Mouse (Mus musculus): ENCODE data around the gene Pias4. TPM values are rescaled to one million over a fixed set of nuclear protein-coding genes. Genes with fewer than 3 reads are reported as not detected.
A peak's percentile ranks its signal among the peaks of the same experiment; 100 is the strongest.

Pias4 gene
- polyA plus RNA-seq, 1 experiment from 2014 or later, result 46.5 TPM

DNA sequence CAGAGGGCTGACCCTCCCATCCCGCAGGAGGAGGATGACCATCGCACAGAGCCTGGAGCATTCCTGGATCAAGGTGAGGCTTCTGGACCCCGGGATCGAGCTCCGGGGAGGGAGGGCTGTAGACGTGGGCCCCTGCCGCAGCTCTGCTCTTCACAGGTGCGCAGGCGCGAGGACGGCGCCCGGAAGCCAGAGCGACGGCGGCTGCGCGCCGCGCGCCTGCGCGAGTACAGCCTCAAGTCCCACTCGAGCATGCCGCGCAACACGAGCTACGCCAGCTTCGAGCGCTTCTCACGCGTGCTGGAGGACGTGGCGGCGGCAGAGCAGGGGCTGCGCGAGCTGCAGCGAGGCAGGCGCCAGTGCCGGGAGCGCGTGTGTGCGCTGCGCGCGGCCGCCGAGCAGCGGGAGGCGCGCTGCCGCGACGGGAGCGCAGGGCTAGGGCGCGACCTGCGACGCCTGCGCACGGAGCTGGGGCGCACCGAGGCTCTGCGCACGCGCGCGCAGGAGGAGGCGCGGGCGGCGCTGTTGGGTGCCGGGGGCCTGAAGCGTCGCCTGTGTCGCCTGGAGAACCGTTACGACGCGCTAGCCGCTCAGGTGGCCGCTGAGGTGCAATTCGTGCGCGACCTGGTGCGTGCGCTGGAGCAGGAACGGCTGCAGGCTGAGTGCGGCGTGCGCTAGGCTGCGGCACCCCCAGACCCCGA is 24.7 kb upstream of the Pias4 start:
- Histone ChIP-seq H3K4me1 (ENCODE audit: control insufficient read depth, insufficient read depth, low read length) (peaks cover 15% of the 10 kb centered on the region), H3K9ac (ENCODE audit: low read length) (peak overlapping the region; percentile 86), H3K4me3 (ENCODE audit: low read depth, low read length) (peak overlapping the region; percentile 62), H3K27me3 (ENCODE audit: control insufficient read depth, insufficient read depth, low read length) (peaks cover 21% of the 10 kb centered on the region), H3K9me3 (ENCODE audit: control insufficient read depth, low read length) (no peaks in the 10 kb centered on the region), H3K4me2 (peak overlapping the region; percentile 95), H3K27ac (ENCODE audit: low read depth, low read length) (peak overlapping the region; percentile 77), H3K36me3 (ENCODE audit: control insufficient read depth, insufficient read depth, low read length) (peaks cover 2% of the 10 kb centered on the region; the same call in 1 of the 2 replicates)
- ATAC-seq (ENCODE audit: low FRiP score) (peak; percentile 84), DNase-seq (ENCODE audit: low spot score, missing footprints) (peak; percentile 97)
- WGBS, result 1% methylated on average over 92 of the region's 93 CpGs

DNA sequence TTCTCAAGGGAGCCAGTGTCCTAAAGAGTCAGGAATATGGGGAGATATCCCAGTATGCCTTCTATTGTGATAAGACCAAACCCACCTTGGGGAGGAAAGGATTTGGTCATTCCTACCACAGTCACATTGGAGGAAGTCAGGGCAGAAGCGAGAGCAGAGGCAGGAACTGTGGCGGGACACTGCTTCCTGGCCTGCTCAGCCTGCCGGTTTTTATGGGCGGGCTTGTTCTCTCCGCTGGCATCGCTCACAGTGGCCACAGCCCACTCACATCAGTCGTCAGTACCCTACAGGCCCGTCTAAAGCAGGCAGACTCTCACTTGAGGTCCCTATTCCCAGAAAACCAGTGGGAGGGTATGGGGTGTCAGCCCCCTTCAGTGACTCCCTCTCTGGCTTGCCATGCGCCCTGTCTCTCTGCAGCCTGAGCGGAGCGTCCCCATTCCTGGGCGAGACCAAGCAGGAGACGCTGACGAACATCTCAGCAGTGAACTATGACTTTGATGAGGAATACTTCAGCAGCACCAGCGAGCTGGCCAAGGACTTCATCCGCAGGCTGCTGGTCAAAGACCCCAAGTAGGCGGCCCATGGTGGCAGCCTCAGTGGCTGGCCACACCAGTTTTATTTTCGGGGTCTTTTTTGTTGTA is 23.7 kb upstream of the Pias4 start:
- peaks cover 15% of the 10 kb centered on the region for H3K4me1 ChIP-seq (ENCODE audit: control insufficient read depth, insufficient read depth, low read length)
- no peaks in the 10 kb centered on the region for H3K9me3 ChIP-seq (ENCODE audit: control insufficient read depth, low read length)
- peaks cover 21% of the 10 kb centered on the region for H3K27me3 ChIP-seq (ENCODE audit: control insufficient read depth, insufficient read depth, low read length)
- no peak overlapping the region for H3K27ac ChIP-seq (ENCODE audit: low read depth, low read length)
- no peak for DNase-seq (ENCODE audit: low spot score, missing footprints)
- no peak overlapping the region; the same call in 1 of the 2 replicates for H3K9ac ChIP-seq (ENCODE audit: low read length)
- ATAC-seq (ENCODE audit: low FRiP score), result no peak
- 90% methylated on average over 18 of the region's 18 CpGs for WGBS
- H3K36me3 ChIP-seq (ENCODE audit: control insufficient read depth, insufficient read depth, low read length), result peaks cover 5% of the 10 kb centered on the region; the same call in 1 of the 2 replicates
- H3K4me3 ChIP-seq (ENCODE audit: low read depth, low read length), result no peak overlapping the region
- no peak overlapping the region for H3K4me2 ChIP-seq

GRCm38 (mm10) chr10:81190912-81191321 is 23.2 kb upstream of the Pias4 start:
- Histone ChIP-seq H3K27ac (ENCODE audit: low read depth, low read length) (no peak overlapping the region), H3K4me2 (no peak overlapping the region), H3K27me3 (ENCODE audit: control insufficient read depth, insufficient read depth, low read length) (peaks cover 21% of the 10 kb centered on the region), H3K36me3 (ENCODE audit: control insufficient read depth, insufficient read depth, low read length) (peaks cover 5% of the 10 kb centered on the region; the same call in 1 of the 2 replicates), H3K4me1 (ENCODE audit: control insufficient read depth, insufficient read depth, low read length) (peaks cover 15% of the 10 kb centered on the region), H3K9ac (ENCODE audit: low read length) (no peak overlapping the region), H3K4me3 (ENCODE audit: low read depth, low read length) (no peak overlapping the region), H3K9me3 (ENCODE audit: control insufficient read depth, low read length) (no peaks in the 10 kb centered on the region)
- DNase-seq (ENCODE audit: low spot score, missing footprints), result no peak
- WGBS, result 75% methylated on average over 6 of the region's 6 CpGs
- ATAC-seq (ENCODE audit: low FRiP score), result no peak

- 71% methylated on average over 31 of the region's 31 CpGs for WGBS
- no peak for ATAC-seq (ENCODE audit: low FRiP score)
- Histone ChIP-seq H3K9ac (ENCODE audit: low read length) (no peak overlapping the region), H3K9me3 (ENCODE audit: control insufficient read depth, low read length) (no peaks in the 10 kb centered on the region), H3K27ac (ENCODE audit: low read depth, low read length) (no peak overlapping the region), H3K4me3 (ENCODE audit: low read depth, low read length) (no peak overlapping the region), H3K36me3 (ENCODE audit: control insufficient read depth, insufficient read depth, low read length) (peaks cover 5% of the 10 kb centered on the region; the same call in 1 of the 2 replicates), H3K4me2 (no peak overlapping the region), H3K27me3 (ENCODE audit: control insufficient read depth, insufficient read depth, low read length) (peaks cover 16% of the 10 kb centered on the region), H3K4me1 (ENCODE audit: control insufficient read depth, insufficient read depth, low read length) (peaks cover 15% of the 10 kb centered on the region)
- DNase-seq (ENCODE audit: low spot score, missing footprints), result peak; percentile 93
These were observed 22.7 kb upstream of the Pias4 start for GRCm38 (mm10) chr10:81190236-81190911.

DNA sequence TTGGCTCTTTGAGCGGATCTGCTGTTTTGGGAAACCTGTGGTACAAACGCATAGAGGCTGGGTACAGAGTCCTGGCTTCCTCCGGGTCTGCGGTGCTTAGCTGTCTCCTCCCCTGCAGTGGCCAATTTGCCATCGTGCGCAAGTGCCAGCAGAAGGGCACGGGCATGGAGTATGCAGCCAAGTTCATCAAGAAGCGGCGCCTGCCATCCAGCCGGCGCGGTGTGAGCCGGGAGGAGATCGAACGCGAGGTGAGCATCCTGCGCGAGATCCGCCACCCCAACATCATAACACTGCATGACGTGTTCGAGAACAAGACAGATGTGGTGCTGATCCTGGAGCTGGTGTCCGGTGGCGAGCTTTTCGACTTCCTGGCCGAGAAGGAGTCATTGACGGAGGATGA is 22.1 kb upstream of the Pias4 start:
- Histone ChIP-seq H3K4me3 (ENCODE audit: low read depth, low read length) (no peak overlapping the region), H3K4me1 (ENCODE audit: control insufficient read depth, insufficient read depth, low read length) (peaks cover 15% of the 10 kb centered on the region), H3K36me3 (ENCODE audit: control insufficient read depth, insufficient read depth, low read length) (peaks cover 5% of the 10 kb centered on the region; the same call in 1 of the 2 replicates), H3K4me2 (no peak overlapping the region), H3K9ac (ENCODE audit: low read length) (no peak overlapping the region), H3K9me3 (ENCODE audit: control insufficient read depth, low read length) (no peaks in the 10 kb centered on the region), H3K27me3 (ENCODE audit: control insufficient read depth, insufficient read depth, low read length) (peaks cover 11% of the 10 kb centered on the region), H3K27ac (ENCODE audit: low read depth, low read length) (no peak overlapping the region)
- DNase-seq (ENCODE audit: low spot score, missing footprints), result no peak
- 77% methylated on average over 26 of the region's 26 CpGs for WGBS
- no peak for ATAC-seq (ENCODE audit: low FRiP score)

DNA sequence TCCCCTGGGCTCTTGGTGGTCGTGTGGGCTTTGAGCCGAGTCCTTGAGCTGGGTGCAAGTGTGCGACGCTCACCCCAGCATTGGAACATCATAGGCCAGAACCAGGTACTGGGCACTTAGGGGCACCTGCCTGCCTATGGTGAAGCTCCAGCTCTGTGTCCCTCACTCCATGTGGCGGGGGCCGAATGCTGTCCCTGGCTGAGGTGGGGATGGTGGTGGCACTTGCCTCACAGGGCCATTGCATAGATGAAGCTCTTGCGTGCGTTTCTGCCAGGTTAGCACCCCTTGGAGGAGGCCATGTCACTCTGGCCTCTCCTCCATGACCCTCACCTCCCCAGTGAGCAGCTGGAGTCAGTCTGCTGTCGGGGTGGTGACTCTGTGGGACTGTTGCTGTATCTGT is 19.4 kb upstream of the Pias4 start:
- Histone ChIP-seq H3K27me3 (ENCODE audit: control insufficient read depth, insufficient read depth, low read length) (no peaks in the 10 kb centered on the region), H3K9ac (ENCODE audit: low read length) (no peak overlapping the region), H3K27ac (ENCODE audit: low read depth, low read length) (no peak overlapping the region), H3K4me2 (no peak overlapping the region), H3K36me3 (ENCODE audit: control insufficient read depth, insufficient read depth, low read length) (peaks cover 6% of the 10 kb centered on the region), H3K9me3 (ENCODE audit: control insufficient read depth, low read length) (no peaks in the 10 kb centered on the region), H3K4me3 (ENCODE audit: low read depth, low read length) (no peak overlapping the region), H3K4me1 (ENCODE audit: control insufficient read depth, insufficient read depth, low read length) (peaks cover 10% of the 10 kb centered on the region)
- ATAC-seq (ENCODE audit: low FRiP score) (no peak), DNase-seq (ENCODE audit: low spot score, missing footprints) (no peak)
- 92% methylated on average over 9 of the region's 9 CpGs for WGBS

- Histone ChIP-seq H3K4me3 (ENCODE audit: low read depth, low read length) (no peak overlapping the region), H3K27me3 (ENCODE audit: control insufficient read depth, insufficient read depth, low read length) (no peaks in the 10 kb centered on the region), H3K9ac (ENCODE audit: low read length) (no peak overlapping the region), H3K9me3 (ENCODE audit: control insufficient read depth, low read length) (no peaks in the 10 kb centered on the region), H3K4me2 (no peak overlapping the region), H3K36me3 (ENCODE audit: control insufficient read depth, insufficient read depth, low read length) (peaks cover 28% of the 10 kb centered on the region), H3K4me1 (ENCODE audit: control insufficient read depth, insufficient read depth, low read length) (peaks cover 7% of the 10 kb centered on the region), H3K27ac (ENCODE audit: low read depth, low read length) (no peak overlapping the region)
- no peak for ATAC-seq (ENCODE audit: low FRiP score)
- WGBS, result 69% methylated on average over 4 of the region's 4 CpGs
- no peak for DNase-seq (ENCODE audit: low spot score, missing footprints)
These were observed 17.0 kb upstream of the Pias4 start for GRCm38 (mm10) chr10:81184765-81185164.

- 90% methylated on average over 5 of the region's 5 CpGs for WGBS
- Histone ChIP-seq H3K4me2 (peak within 1 kb of the TSS; percentile 63), H3K27me3 (ENCODE audit: control insufficient read depth, insufficient read depth, low read length) (no peaks in the 10 kb centered on the region), H3K9ac (ENCODE audit: low read length) (peak within 1 kb of the TSS; percentile 73), H3K9me3 (ENCODE audit: control insufficient read depth, low read length) (no peaks in the 10 kb centered on the region), H3K4me1 (ENCODE audit: control insufficient read depth, insufficient read depth, low read length) (peaks cover 9% of the 10 kb centered on the region), H3K27ac (ENCODE audit: low read depth, low read length) (peak within 1 kb of the TSS; percentile 40; the same call in 1 of the 2 replicates), H3K36me3 (ENCODE audit: control insufficient read depth, insufficient read depth, low read length) (peaks cover 38% of the 10 kb centered on the region), H3K4me3 (ENCODE audit: low read depth, low read length) (peak within 1 kb of the TSS; percentile 75)
- DNase-seq (ENCODE audit: low spot score, missing footprints) (no peak), ATAC-seq (ENCODE audit: low FRiP score) (no peak)
These were observed 16.1 kb upstream of the Pias4 start, which contains the start of gene 4930442H23Rik for GRCm38 (mm10) chr10:81183805-81184204. Gene 4930442H23Rik (minus strand): TSS chr10:81183849.

All from midbrain, embryonic 11.5 days (tissue).